Mouse (Mus musculus) embryonic facial prominence, embryonic 15.5 days (tissue): ENCODE data around the gene 3830406C13Rik. TPM values are rescaled to one million over a fixed set of nuclear protein-coding genes. Genes with fewer than 3 reads are reported as not detected.

Experiments used
- polyA plus RNA-seq: library from polyadenylated mRNA; unstranded; fragments of >200 nt; fragmentation: Nextera tagmentation; extraction: Ambion mirVana; gene quantifications from 2 replicates; pipeline ENCODE4 v1.2.1, GENCODE M21; 2015

Gene 3830406C13Rik
- polyA plus RNA-seq, 1 experiment from 2014 or later: 57.5 TPM

Other genes starting within 250 kb of the 3830406C13Rik start
- 0.26 and 0.35 TPM in 2 replicates for gene Gm49355, start 197 bp upstream of the 3830406C13Rik start, polyA plus RNA-seq
- gene Fezf2, start 64.0 kb downstream of the 3830406C13Rik start, polyA plus RNA-seq: 0.39 and 1.4 TPM in 2 replicates